ENCODE assay signal across 16 mouse cellular contexts in the genomic region with DNA sequence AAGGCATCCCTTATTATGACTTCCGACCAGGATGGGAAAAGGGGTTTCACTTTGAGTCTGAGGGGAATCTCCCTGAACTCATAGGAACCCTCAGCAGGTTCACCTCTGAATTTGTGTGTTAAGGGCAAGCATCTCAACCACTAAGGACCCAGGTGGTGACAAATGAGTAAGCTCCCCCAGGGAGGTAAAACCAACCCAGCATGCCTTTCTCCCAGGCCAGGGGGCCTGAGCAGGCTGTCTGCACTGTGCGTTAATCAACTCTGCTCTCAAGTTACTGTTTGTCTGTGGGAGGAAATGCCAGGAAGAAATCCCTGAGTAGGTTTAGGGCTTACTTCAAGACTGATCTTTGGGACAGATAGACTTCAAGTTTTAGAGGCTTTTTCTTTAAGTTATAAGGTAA.
DNase-seq lines count a peak whose midpoint lies in the region; ATAC-seq and TF ChIP-seq lines count a peak whose summit lies in the region.
"Had no signal": no experiment of that assay in that cellular context is flagged by ENCODE, and none has a peak within 500 bp of the region (broad histone marks: within the 10 kb centered on the region; RNA-seq: fewer than 3 reads in every experiment).

No protein-coding gene starts in this region.

- H3K36me3 ChIP-seq in hindbrain, embryonic 10.5 days: no peaks in the 10 kb centered on the region
- no peaks in the 10 kb centered on the region for H3K36me3 ChIP-seq in hindbrain, embryonic 12.5 days
- H3K36me3 ChIP-seq in lung, embryonic 15.5 days: no peaks in the 10 kb centered on the region
- H3K36me3 ChIP-seq in lung, postnatal 0 days (ENCODE audit: insufficient read depth, low read length): no peaks in the 10 kb centered on the region
- no peaks in the 10 kb centered on the region for H3K36me3 ChIP-seq in embryonic facial prominence, embryonic 12.5 days
- H3K36me3 ChIP-seq in limb, embryonic 12.5 days: no peaks in the 10 kb centered on the region
- H3K36me3 ChIP-seq: heart, embryonic 13.5 days; limb, embryonic 15.5 days; midbrain, embryonic 15.5 days had no signal

- no peaks in the 10 kb centered on the region for H3K27me3 ChIP-seq in hindbrain, embryonic 10.5 days (ENCODE audit: insufficient read depth, poor library complexity, severe bottlenecking)
- no peaks in the 10 kb centered on the region for H3K27me3 ChIP-seq in hindbrain, embryonic 12.5 days
- no peaks in the 10 kb centered on the region for H3K27me3 ChIP-seq in lung, embryonic 15.5 days
- H3K27me3 ChIP-seq in lung, postnatal 0 days (replicated peaks; ENCODE audit: insufficient read depth, low read length): no peaks in the 10 kb centered on the region
- no peaks in the 10 kb centered on the region for H3K27me3 ChIP-seq in embryonic facial prominence, embryonic 12.5 days
- no peaks in the 10 kb centered on the region for H3K27me3 ChIP-seq in limb, embryonic 12.5 days
- H3K27me3 ChIP-seq: heart, embryonic 13.5 days; limb, embryonic 15.5 days; midbrain, embryonic 15.5 days had no signal

- ATAC-seq in hindbrain, embryonic 12.5 days (ENCODE audit: low FRiP score): no peak
- ATAC-seq in lung, embryonic 15.5 days (ENCODE audit: borderline replicate concordance, extremely low read depth, low FRiP score, low TSS enrichment): no peak
- ATAC-seq in lung, postnatal 0 days: no peak
- ATAC-seq in embryonic facial prominence, embryonic 12.5 days (ENCODE audit: insufficient number of reproducible peaks, insufficient read depth, low FRiP score, low TSS enrichment): 0 out of 2 replicates have a peak, but pooled peaks have one; percentile 75
- no peak for ATAC-seq in limb, embryonic 12.5 days (ENCODE audit: insufficient number of reproducible peaks, insufficient read depth, low FRiP score, low TSS enrichment, low read depth)
- ATAC-seq: forebrain, embryonic 14.5 days; midbrain, embryonic 15.5 days had no signal

- 41% methylated on average over 2 of the region's 2 CpGs for WGBS in hindbrain, embryonic 10.5 days
- 58% methylated on average over 2 of the region's 2 CpGs for WGBS in hindbrain, embryonic 12.5 days
- WGBS in lung, embryonic 15.5 days: 42% methylated on average over 2 of the region's 2 CpGs
- WGBS in lung, postnatal 0 days: 46% methylated on average over 2 of the region's 2 CpGs
- 31% methylated on average over 2 of the region's 2 CpGs for WGBS in embryonic facial prominence, embryonic 12.5 days
- WGBS in limb, embryonic 12.5 days: 31% methylated on average over 2 of the region's 2 CpGs

- H3K9ac ChIP-seq in hindbrain, embryonic 12.5 days: no peak overlapping the region
- H3K9ac ChIP-seq in lung, embryonic 15.5 days: no peak overlapping the region
- H3K9ac ChIP-seq in lung, postnatal 0 days (replicated peaks; ENCODE audit: low read depth): no peak overlapping the region
- no peak overlapping the region for H3K9ac ChIP-seq in embryonic facial prominence, embryonic 12.5 days
- no peak overlapping the region for H3K9ac ChIP-seq in limb, embryonic 12.5 days (replicated peaks)
- H3K9ac ChIP-seq: heart, embryonic 13.5 days; limb, embryonic 15.5 days; midbrain, embryonic 15.5 days had no signal

- no peak overlapping the region for H3K4me2 ChIP-seq in hindbrain, embryonic 12.5 days (replicated peaks)
- H3K4me2 ChIP-seq in lung, embryonic 15.5 days: no peak overlapping the region
- H3K4me2 ChIP-seq in lung, postnatal 0 days (replicated peaks; ENCODE audit: low read depth, low read length): no peak overlapping the region
- H3K4me2 ChIP-seq in embryonic facial prominence, embryonic 12.5 days (replicated peaks): no peak overlapping the region
- 0 out of 2 replicates have a peak overlapping the region, but pooled peaks have one; percentile 24 for H3K4me2 ChIP-seq in limb, embryonic 12.5 days
- H3K4me2 ChIP-seq: heart, embryonic 13.5 days; limb, embryonic 15.5 days; midbrain, embryonic 15.5 days had no signal

- no peak for TF ChIP-seq EP300 in lung, postnatal 0 days (IDR thresholded peaks at IDR 0.05)

- no peak overlapping the region for H3K27ac ChIP-seq in hindbrain, embryonic 10.5 days
- no peak overlapping the region for H3K27ac ChIP-seq in hindbrain, embryonic 12.5 days
- H3K27ac ChIP-seq in lung, embryonic 15.5 days: 0 out of 2 replicates have a peak overlapping the region, but pooled peaks have one; percentile 5
- H3K27ac ChIP-seq in lung, postnatal 0 days (ENCODE audit: low read length): no peak overlapping the region
- H3K27ac ChIP-seq in embryonic facial prominence, embryonic 12.5 days: no peak overlapping the region
- H3K27ac ChIP-seq in limb, embryonic 12.5 days: peak overlapping the region; percentile 56; the same call in 1 of the 2 replicates
- H3K27ac ChIP-seq: heart, embryonic 13.5 days; limb, embryonic 15.5 days; midbrain, embryonic 15.5 days had no signal

- no peak overlapping the region for H3K4me3 ChIP-seq in hindbrain, embryonic 10.5 days
- no peak overlapping the region for H3K4me3 ChIP-seq in hindbrain, embryonic 12.5 days
- H3K4me3 ChIP-seq in lung, embryonic 15.5 days: no peak overlapping the region
- H3K4me3 ChIP-seq in lung, postnatal 0 days (ENCODE audit: low read depth, low read length): no peak overlapping the region
- no peak overlapping the region for H3K4me3 ChIP-seq in embryonic facial prominence, embryonic 12.5 days
- H3K4me3 ChIP-seq in limb, embryonic 12.5 days (replicated peaks): no peak overlapping the region
- H3K4me3 ChIP-seq: heart, embryonic 13.5 days; limb, embryonic 15.5 days; midbrain, embryonic 15.5 days had no signal

- H3K4me1 ChIP-seq in hindbrain, embryonic 10.5 days (replicated peaks): peaks cover 3% of the 10 kb centered on the region; the same call in 1 of the 2 replicates
- H3K4me1 ChIP-seq in hindbrain, embryonic 12.5 days: 0 out of 2 replicates have a peak, but pooled peaks cover 5% of the 10 kb centered on the region
- 0 out of 2 replicates have a peak, but pooled peaks cover 4% of the 10 kb centered on the region for H3K4me1 ChIP-seq in lung, embryonic 15.5 days
- no peaks in the 10 kb centered on the region for H3K4me1 ChIP-seq in lung, postnatal 0 days (ENCODE audit: insufficient read depth, low read depth, low read length)
- peaks cover 11% of the 10 kb centered on the region; the same call in 1 of the 2 replicates for H3K4me1 ChIP-seq in embryonic facial prominence, embryonic 12.5 days
- peaks cover 17% of the 10 kb centered on the region for H3K4me1 ChIP-seq in limb, embryonic 12.5 days (replicated peaks)
- H3K4me1 ChIP-seq: limb, embryonic 15.5 days had no signal

- DNase-seq in hindbrain, embryonic 10.5 days (ENCODE audit: low spot score): peak; percentile 19
- no peak for DNase-seq in lung, postnatal 0 days (ENCODE audit: low spot score)
- no peak for DNase-seq in liver
- DNase-seq in spleen, postnatal 14 days (ENCODE audit: low spot score in 2 of 2): no peak
- DNase-seq: adrenal gland, adult 8-10 months; cerebellum, postnatal 14 days; lung, adult 18-20 months; spleen, adult 18-20 months had no signal

- no peaks in the 10 kb centered on the region for H3K9me3 ChIP-seq in hindbrain, embryonic 10.5 days
- no peaks in the 10 kb centered on the region for H3K9me3 ChIP-seq in hindbrain, embryonic 12.5 days (replicated peaks)
- no peaks in the 10 kb centered on the region for H3K9me3 ChIP-seq in lung, embryonic 15.5 days
- H3K9me3 ChIP-seq in lung, postnatal 0 days (ENCODE audit: low read length): no peaks in the 10 kb centered on the region
- H3K9me3 ChIP-seq in embryonic facial prominence, embryonic 12.5 days: no peaks in the 10 kb centered on the region
- H3K9me3 ChIP-seq in limb, embryonic 12.5 days: no peaks in the 10 kb centered on the region
- H3K9me3 ChIP-seq: heart, embryonic 13.5 days; limb, embryonic 15.5 days; midbrain, embryonic 15.5 days had no signal

- TF ChIP-seq CTCF in lung, postnatal 0 days (IDR thresholded peaks at IDR 0.05): no peak

Comparison
In these comparisons a context has a peak if more than half of its experiments do, and no peak if none do; other contexts are left out.
1. H3K27ac ChIP-seq: peak in lung, embryonic 15.5 days (single experiment) and limb, embryonic 12.5 days (single experiment); none in hindbrain, embryonic 10.5 days (single experiment), hindbrain, embryonic 12.5 days (single experiment), lung, postnatal 0 days (single experiment) and embryonic facial prominence, embryonic 12.5 days (single experiment).